Mouse (Mus musculus) heart, adult 2 months (tissue): ENCODE measurements around the gene 4930402H24Rik. TPM values are rescaled to one million over a fixed set of nuclear protein-coding genes. Genes with fewer than 3 reads are reported as not detected.
A peak's percentile ranks its signal among the peaks of the same experiment; 100 is the strongest.

Experiments
- DNase-seq, 2 experiments: peaks; one replicate each; pipeline ENCODE4 v3.0.0; 2021
- H3K27ac ChIP-seq: fragments of 200-600 bp; 2 replicates; pipeline ENCODE4 v1.8.1; 2022
- H3K27me3 ChIP-seq: fragments of 200-500 bp; 2 replicates; pipeline ENCODE4 v1.6.1; 2012; ENCODE audit warnings: mild to moderate bottlenecking, low read length, inconsistent platforms, mixed read lengths; ENCODE audit not compliant: control insufficient read depth, insufficient read depth
- H3K36me3 ChIP-seq: fragments of 200-500 bp; 2 replicates; pipeline ENCODE4 v1.6.1; 2012; ENCODE audit warnings: low read length, inconsistent platforms; ENCODE audit not compliant: control insufficient read depth, insufficient read depth
- H3K4me1 ChIP-seq: fragments of 200-500 bp; 2 replicates; pipeline ENCODE4 v1.6.1; 2011; ENCODE audit warnings: low read length; ENCODE audit not compliant: control insufficient read depth, insufficient read depth
- H3K4me3 ChIP-seq: fragments of 200-600 bp; 2 replicates; pipeline ENCODE4 v1.8.1; 2022
- H3K79me2 ChIP-seq: fragments of 200-500 bp; replicated peaks from 2 replicates; pipeline ENCODE4 v1.6.1; 2012; ENCODE audit warnings: mild to moderate bottlenecking, inconsistent platforms, low read length, moderate library complexity, mixed read lengths; ENCODE audit not compliant: control insufficient read depth, insufficient read depth
- H3K9ac ChIP-seq: fragments of 200-500 bp; 2 replicates; pipeline ENCODE4 v1.6.1; 2012; ENCODE audit warnings: low read depth, mild to moderate bottlenecking, control low read depth, inconsistent platforms, low read length, mixed read lengths
- CTCF ChIP-seq: fragments of 200-600 bp; IDR thresholded peaks from 2 replicates; pipeline ENCODE4 v1.8.1; 2022; ENCODE audit warnings: antibody characterized with exemption, mild to moderate bottlenecking, moderate library complexity
- EP300 ChIP-seq: fragments of 200-500 bp; IDR thresholded peaks from 2 replicates; pipeline ENCODE4 v1.6.1; 2011; ENCODE audit warnings: low read depth, low read length, control low read depth; ENCODE audit not compliant: insufficient read depth
- POLR2A ChIP-seq: fragments of 200-500 bp; IDR thresholded peaks from 2 replicates; pipeline ENCODE4 v1.6.1; 2011; ENCODE audit warnings: mild to moderate bottlenecking, low read depth, low read length, control low read depth; ENCODE audit not compliant: insufficient read depth
- WGBS: fragments of 180-500 bp; shearing (Covaris S2); methylation state at CpG from one replicate; pipeline ENCODE4 v1.1.7; 2018; 5-methylcytosine and 5-hydroxymethylcytosine counted together
- intact Hi-C: fragments of 180-260 bp; cut with DNase I; formaldehyde crosslinking; loops from one replicate; pipeline ENCODE4 v1.15.1; 2025
- polyA plus RNA-seq: library from polyadenylated mRNA; depleted of rRNA; stranded (reverse); fragments of >200 nt; gene quantifications from 2 replicates; pipeline ENCODE4 v1.2.3, GENCODE M21; 2012
- total RNA-seq, 2 experiments: library from RNA; stranded (reverse); gene quantifications; 2 replicates each; pipeline ENCODE4 v1.2.3; 2021

4930402H24Rik gene
- total and polyA plus RNA-seq, 3 experiments: 34.2 to 52.3 (median 50.7) TPM

DNA sequence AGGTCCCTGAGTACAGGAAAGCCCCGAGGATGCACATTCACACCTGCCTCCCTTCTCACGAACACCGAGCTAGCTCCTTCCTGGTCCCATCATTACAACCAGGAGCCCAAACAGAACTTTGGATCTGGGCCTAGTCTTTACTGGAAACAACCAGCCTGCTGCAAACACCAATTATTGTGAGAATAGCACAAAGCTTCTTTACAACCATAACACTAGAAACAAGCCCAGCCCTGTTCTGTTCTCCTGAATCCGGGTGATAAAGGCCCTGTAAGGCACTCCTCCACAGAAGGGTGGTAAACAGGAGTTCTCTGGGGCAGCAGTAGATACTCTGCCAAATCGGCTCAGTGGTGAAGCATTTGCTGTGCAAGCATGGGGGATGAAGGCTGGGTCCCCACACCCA lies 170.9 kb downstream of the 4930402H24Rik start:
- Histone ChIP-seq H3K4me1 (no peaks in the 10 kb centered on the region), H3K27me3 (no peaks in the 10 kb centered on the region), H3K9ac (no peak overlapping the region), H3K36me3 (peaks cover 7% of the 10 kb centered on the region), H3K27ac (no peak overlapping the region), H3K79me2 (no peaks in the 10 kb centered on the region), H3K4me3 (no peak overlapping the region)
- no peak for TF ChIP-seq CTCF
- TF ChIP-seq POLR2A: no peak
- TF ChIP-seq EP300: no peak
- WGBS: 77% methylated on average over 5 of the region's 5 CpGs
- intact Hi-C loops: no loop called here
- no peak for DNase-seq

DNA sequence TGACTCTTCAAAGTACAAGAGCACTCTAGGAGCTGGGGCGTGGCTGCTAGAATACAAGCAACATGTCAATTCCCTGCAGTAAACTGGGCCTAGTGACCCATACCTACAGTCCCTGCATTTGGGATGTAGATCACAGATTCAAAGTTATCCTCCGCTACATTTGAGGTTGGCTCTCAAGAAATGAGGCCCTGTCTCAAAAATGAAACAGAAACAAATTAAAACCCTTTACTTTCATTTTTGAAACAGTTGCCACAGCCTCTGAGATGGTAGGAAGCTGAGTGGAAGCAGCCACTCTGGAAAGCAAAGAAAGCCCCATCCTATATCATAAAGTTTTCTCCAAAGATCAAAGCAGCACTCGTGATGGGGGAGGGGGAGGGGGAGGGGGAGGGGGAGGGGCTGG lies 172.8 kb downstream of the 4930402H24Rik start:
- H3K4me1 ChIP-seq: 0 out of 2 replicates have a peak, but pooled peaks cover 2% of the 10 kb centered on the region
- H3K36me3 ChIP-seq: peaks cover 13% of the 10 kb centered on the region
- H3K27me3 ChIP-seq: no peaks in the 10 kb centered on the region
- 84% methylated on average over 3 of the region's 3 CpGs for WGBS
- no peaks in the 10 kb centered on the region for H3K79me2 ChIP-seq
- no peak for TF ChIP-seq EP300
- TF ChIP-seq CTCF: no peak
- TF ChIP-seq POLR2A: no peak
- no peak overlapping the region for H3K27ac ChIP-seq
- intact Hi-C loops: no loop called here
- no peak for DNase-seq
- no peak overlapping the region for H3K4me3 ChIP-seq
- no peak overlapping the region for H3K9ac ChIP-seq

DNA sequence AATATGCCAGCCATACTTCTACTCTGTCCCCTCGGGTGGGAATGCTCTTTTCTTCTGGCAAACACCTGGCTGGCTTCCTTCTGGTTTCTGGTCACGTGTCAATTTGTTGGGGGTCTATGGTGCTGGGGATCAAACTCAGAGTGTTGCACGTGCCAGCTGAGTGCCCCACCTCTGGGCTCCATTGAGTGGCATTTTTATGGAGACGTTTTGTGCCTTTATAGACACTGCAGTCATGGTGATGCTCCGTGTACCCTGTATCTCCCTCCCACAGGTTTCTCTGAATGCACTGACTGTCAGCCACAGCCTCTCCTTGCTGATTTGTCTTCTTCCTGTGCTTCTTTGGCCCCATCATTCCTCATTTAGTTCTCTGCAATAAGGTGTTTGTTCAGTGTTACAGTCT lies 174.4 kb downstream of the 4930402H24Rik start:
- Histone ChIP-seq H3K79me2 (no peaks in the 10 kb centered on the region), H3K36me3 (peaks cover 12% of the 10 kb centered on the region), H3K9ac (no peak overlapping the region), H3K4me1 (peaks cover 2% of the 10 kb centered on the region; the same call in 1 of the 2 replicates), H3K27ac (no peak overlapping the region), H3K4me3 (no peak overlapping the region), H3K27me3 (no peaks in the 10 kb centered on the region)
- no peak for TF ChIP-seq POLR2A
- intact Hi-C loops: no loop called here
- DNase-seq: no peak
- 77% methylated on average over 5 of the region's 5 CpGs for WGBS

DNA sequence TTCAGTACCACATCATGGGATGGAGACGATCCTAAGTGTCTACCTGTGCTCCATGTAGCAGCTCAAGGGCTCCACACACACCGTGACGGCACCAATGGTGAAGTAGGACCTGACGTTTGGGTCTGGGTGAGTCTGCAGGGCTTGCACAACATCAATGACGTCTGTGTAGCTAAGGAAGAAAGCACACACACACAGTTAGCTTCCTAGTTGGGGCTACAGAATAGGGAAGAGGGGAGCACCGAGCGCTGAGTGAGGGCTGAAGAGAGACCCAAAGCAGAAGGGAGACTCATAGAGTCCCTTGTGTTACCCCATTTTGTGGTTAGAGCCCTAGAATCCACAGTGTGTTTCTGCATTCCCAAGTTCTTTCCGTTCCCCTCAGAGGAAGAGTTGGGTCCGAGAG lies 175.5 kb downstream of the 4930402H24Rik start:
- Histone ChIP-seq H3K27ac (no peak overlapping the region), H3K27me3 (no peaks in the 10 kb centered on the region), H3K36me3 (peaks cover 12% of the 10 kb centered on the region), H3K9ac (no peak overlapping the region), H3K4me1 (peaks cover 2% of the 10 kb centered on the region; the same call in 1 of the 2 replicates), H3K4me3 (no peak overlapping the region), H3K79me2 (no peaks in the 10 kb centered on the region)
- DNase-seq: peak in 1 of 2 experiments; percentile 9
- intact Hi-C loops: no loop called here
- TF ChIP-seq POLR2A: no peak
- TF ChIP-seq CTCF: no peak
- TF ChIP-seq EP300: no peak
- 86% methylated on average over 9 of the region's 9 CpGs for WGBS

DNA sequence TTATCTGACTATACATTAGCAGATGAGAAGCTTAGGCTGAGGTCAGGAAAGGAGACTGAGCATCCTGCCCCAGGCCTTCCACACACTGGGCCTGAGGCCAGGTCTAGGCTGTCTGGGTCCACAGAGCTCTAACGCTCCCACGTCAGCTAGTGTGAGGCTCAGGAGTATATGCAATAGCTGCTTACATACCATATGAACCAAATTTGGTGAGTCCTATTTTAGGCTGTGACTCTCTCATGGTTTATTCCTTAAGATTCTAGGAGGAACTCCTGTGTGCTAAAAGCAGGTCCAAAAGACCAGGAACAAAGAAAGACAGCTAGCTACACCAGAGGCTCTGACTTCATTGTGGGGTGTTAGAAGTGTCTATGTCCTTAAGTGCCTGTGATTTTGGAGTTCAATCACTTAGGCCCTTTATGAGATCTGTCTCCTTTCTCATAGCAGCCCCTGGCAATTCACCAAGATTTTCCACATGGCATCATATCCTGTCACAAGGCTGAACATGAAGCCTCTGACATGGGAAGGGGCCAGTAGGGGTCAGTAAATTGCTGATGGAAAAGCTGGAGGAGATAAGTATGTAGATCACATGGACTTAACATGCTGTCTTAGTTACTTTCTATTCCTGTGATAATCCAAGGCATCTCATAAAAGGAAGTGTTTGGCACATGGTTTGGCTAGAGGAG lies 177.2 kb downstream of the 4930402H24Rik start:
- H3K4me3 ChIP-seq: no peak overlapping the region
- intact Hi-C loops: no loop called here
- no peak overlapping the region for H3K9ac ChIP-seq
- H3K79me2 ChIP-seq: no peaks in the 10 kb centered on the region
- TF ChIP-seq EP300: no peak
- TF ChIP-seq POLR2A: no peak
- no peak for TF ChIP-seq CTCF
- H3K36me3 ChIP-seq: peaks cover 12% of the 10 kb centered on the region
- H3K4me1 ChIP-seq: peaks cover 2% of the 10 kb centered on the region; the same call in 1 of the 2 replicates
- 56% methylated on average over 2 of the region's 2 CpGs for WGBS
- no peak overlapping the region for H3K27ac ChIP-seq
- no peaks in the 10 kb centered on the region for H3K27me3 ChIP-seq
- DNase-seq: no peak

DNA sequence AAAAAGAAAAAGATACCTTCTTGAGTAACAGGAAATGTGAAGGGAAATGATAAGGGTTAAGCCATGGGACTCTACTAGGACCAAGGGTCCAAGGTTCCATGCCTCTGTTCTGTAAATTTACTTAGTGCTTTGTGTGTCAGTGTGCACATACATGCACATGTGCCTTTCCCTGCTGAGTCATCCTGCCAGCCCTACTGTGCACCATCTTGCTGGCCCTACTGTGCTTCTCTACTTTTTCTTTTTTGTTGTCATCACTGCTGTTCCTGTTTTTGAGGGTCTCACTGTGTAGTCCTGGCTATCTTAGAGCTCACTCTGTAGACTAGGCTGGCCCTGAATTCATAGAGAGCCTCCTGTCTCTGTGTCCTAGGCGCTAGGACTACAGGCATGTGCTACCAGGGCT lies 178.5 kb downstream of the 4930402H24Rik start:
- no peak for TF ChIP-seq POLR2A
- no peak for TF ChIP-seq CTCF
- TF ChIP-seq EP300: no peak
- WGBS: 68% methylated on average over 1 of the region's 1 CpGs

More for the DNA sequence above, 178.5 kb downstream of the 4930402H24Rik start:
- Histone ChIP-seq H3K9ac (no peak overlapping the region), H3K4me1 (peaks cover 2% of the 10 kb centered on the region; the same call in 1 of the 2 replicates), H3K4me3 (no peak overlapping the region), H3K79me2 (no peaks in the 10 kb centered on the region), H3K36me3 (peaks cover 9% of the 10 kb centered on the region), H3K27ac (no peak overlapping the region), H3K27me3 (no peaks in the 10 kb centered on the region)
- no peak for DNase-seq
- intact Hi-C loops: no loop called here
